Mouse (Mus musculus): ENCODE measurements around the gene Npr3. TPM values are rescaled to one million over a fixed set of nuclear protein-coding genes. Genes with fewer than 3 reads are reported as not detected.

Npr3 gene
- polyA plus RNA-seq, 1 experiment from 2014 or later, result 12.0 TPM

DNA sequence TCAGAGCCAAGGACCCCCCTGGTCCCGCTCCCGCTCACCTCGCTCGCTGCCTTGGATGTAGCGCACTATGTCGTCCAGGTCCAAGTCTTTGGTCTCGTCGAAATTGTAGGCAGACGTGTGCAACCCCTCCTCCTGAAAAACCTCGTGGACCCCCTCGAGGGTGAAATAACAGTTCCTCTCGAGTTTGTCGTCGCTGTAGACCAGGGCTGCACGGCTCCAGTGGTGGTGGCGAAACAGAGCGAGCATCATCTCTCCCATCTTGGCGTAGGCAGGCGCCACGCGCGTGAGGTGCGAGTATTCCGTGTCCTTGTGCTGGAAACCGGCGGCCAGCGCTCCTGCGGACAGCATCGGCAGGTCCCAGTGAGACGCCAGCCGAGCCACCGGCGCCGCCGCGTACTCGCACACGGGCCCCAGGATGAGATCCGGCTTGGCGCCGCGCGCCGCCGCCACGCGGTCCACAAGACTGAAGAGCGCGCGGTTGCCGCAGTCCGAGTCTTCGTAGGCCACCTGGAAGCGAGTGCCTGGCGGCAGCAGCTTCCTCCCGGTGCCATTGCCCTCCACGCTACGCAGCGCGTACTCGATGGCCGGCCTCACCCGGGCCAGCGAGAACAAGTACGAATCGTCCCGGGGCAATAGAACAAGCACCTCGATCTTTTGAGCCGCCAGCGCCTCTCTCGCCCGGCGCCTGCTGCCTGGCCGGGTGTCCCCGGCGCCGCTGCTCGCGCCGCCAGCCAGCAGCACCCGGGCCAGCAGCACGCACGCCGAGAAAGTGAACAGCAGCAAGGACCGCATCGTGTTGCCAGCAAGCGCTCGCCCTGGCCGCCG, 2.0 kb downstream of the Npr3 start:
- no peak for DNase-seq (ENCODE audit: low spot score)
- under 1% methylated on average over 90 of the region's 90 CpGs for WGBS
- Histone ChIP-seq H3K4me1 (peaks cover 23% of the 10 kb centered on the region), H3K27me3 (ENCODE audit: insufficient read depth, poor library complexity, severe bottlenecking) (peaks cover 9% of the 10 kb centered on the region; the same call in 1 of the 2 replicates), H3K27ac (peak overlapping the region; percentile 87), H3K36me3 (no peaks in the 10 kb centered on the region), H3K9me3 (no peaks in the 10 kb centered on the region), H3K4me3 (peak overlapping the region; percentile 73)

DNA sequence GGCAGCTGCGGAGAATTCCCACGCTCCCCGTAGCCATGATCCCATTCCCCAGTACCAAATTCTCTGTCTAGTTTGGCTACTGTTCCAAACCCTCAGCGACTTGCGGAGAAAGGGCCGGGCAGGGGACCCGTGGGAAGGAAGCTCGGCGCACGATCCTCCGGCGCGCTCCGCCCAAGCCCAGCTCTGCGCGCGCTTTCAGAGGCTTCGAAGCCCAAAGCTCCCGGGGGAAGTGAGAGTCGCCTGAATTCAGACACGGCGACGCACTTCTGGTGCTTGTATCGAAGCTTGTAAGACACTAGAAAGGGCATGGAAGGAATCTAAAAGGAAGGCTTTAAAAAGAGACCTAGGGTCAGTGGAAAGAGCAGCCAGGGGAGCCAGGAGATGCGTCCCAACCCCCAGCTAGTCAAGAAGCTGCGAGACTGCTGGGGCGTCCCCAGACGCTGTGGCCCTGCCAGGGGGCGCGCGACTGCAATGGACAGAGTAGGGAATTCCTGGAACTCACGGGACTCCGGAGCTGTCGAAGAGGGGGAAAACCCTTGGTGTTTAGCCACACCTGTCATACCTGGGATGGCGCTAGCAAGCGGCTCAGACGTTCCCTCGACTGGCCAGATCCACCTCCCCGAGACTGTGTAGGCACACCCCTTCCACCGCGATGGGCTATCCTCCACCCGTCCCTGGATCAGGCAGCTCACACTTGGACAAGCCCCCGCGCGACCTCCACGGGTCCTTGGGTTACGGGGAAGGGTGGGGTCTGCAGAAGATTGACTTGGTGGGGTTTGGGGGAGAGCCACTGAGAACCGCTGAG, 2.8 kb downstream of the Npr3 start:
- peak overlapping the region; percentile 87 for H3K27ac ChIP-seq
- H3K4me3 ChIP-seq, result peak overlapping the region; percentile 73
- peaks cover 23% of the 10 kb centered on the region for H3K4me1 ChIP-seq
- WGBS, result under 1% methylated on average over 48 of the region's 48 CpGs
- peak; percentile 82 for DNase-seq (ENCODE audit: low spot score)
- no peaks in the 10 kb centered on the region for H3K9me3 ChIP-seq
- H3K36me3 ChIP-seq, result no peaks in the 10 kb centered on the region
- H3K27me3 ChIP-seq (ENCODE audit: insufficient read depth, poor library complexity, severe bottlenecking), result peaks cover 9% of the 10 kb centered on the region; the same call in 1 of the 2 replicates

DNA sequence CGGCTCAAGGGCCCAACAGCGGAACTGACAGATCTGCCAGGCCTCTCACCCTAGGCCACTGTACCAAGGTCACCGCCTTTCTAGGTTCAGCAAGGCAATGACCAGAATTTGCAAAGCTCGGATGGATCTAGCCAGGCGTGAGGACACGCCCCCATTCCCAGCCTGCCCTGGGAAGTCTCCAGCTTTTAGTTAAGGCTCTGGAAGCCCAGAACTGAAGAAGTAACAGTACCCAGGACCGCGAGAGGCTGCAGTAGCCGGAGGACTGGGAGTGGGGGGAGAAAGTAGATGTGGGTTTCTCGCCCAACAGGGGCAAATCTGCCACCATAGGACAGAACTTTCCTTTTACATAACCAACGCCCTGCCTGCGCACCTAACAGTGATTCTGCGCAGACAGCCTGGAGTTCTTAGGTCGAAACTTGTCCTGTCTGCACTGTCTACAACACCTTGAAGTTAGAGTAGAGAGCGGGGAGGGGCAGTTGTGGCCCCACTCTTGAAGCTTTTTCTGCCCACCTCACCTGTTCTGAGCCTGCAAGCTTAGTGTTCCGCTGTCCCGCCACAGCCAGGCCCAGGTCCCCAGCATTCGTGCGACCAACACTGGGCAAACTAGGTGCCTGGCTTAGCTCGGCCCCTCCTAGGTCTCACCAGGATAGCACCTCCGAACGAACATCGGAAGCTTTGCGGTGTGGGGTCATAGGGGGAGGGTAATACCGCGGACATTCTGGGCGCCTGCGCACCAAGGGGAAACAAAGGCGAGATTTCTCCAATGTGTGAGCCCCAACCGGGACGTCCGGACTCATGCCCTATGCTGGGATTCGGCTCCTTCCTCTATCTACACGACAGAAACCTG, 3.7 kb downstream of the Npr3 start:
- Histone ChIP-seq H3K4me3 (peak overlapping the region; percentile 73), H3K27ac (peak overlapping the region; percentile 87), H3K36me3 (no peaks in the 10 kb centered on the region), H3K9me3 (no peaks in the 10 kb centered on the region), H3K4me1 (peaks cover 22% of the 10 kb centered on the region), H3K27me3 (ENCODE audit: insufficient read depth, poor library complexity, severe bottlenecking) (peaks cover 9% of the 10 kb centered on the region; the same call in 1 of the 2 replicates)
- DNase-seq (ENCODE audit: low spot score), result no peak
- WGBS, result 1% methylated on average over 34 of the region's 34 CpGs

DNA sequence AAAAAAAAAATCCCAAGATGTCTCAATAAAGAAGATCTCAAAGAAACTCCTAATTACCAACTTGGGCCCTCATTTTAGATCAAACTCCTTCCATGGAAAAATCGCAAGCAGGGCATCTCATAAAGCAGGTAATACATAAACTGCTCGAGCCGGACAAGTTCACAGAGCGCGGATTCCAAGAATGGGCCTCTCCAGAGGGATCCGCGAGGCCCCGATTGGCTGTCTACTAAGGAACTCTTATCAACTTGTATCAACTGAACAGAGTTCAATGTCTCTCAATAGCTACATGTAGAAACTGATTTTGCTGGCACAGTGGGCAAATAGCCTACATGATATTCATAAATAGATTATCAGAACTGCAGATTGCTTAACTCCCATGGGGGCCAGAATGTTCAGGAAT, 9.5 kb downstream of the Npr3 start:
- DNase-seq (ENCODE audit: low spot score), result no peak
- Histone ChIP-seq H3K27me3 (ENCODE audit: insufficient read depth, poor library complexity, severe bottlenecking) (no peaks in the 10 kb centered on the region), H3K4me1 (no peaks in the 10 kb centered on the region), H3K9me3 (no peaks in the 10 kb centered on the region), H3K36me3 (peaks cover 11% of the 10 kb centered on the region; the same call in 1 of the 2 replicates), H3K27ac (no peak overlapping the region), H3K4me3 (no peak overlapping the region)
- WGBS, result 88% methylated on average over 8 of the region's 8 CpGs

DNA sequence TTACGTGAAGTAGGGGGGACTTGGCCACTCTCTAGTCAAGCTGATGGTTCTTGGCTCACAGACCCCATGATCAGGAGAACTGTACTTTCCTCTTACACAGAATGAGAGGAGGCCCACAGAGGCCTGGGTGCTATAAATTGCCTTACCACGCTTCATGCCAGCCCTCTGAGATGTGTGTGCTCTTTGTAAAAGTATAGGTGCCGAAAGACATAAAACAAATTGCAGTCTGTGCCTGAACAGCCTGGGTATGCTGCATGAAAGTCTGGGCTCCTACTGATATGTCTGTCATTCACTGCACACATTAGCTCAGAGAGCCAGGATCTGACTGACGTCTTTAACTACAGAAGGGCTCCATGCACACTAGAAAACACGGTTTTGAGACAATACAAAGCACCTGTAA, 9.9 kb downstream of the Npr3 start:
- Histone ChIP-seq H3K4me3 (no peak overlapping the region), H3K27me3 (ENCODE audit: insufficient read depth, poor library complexity, severe bottlenecking) (no peaks in the 10 kb centered on the region), H3K9me3 (no peaks in the 10 kb centered on the region), H3K27ac (no peak overlapping the region), H3K4me1 (no peaks in the 10 kb centered on the region), H3K36me3 (peaks cover 11% of the 10 kb centered on the region; the same call in 1 of the 2 replicates)
- 46% methylated on average over 5 of the region's 5 CpGs for WGBS
- no peak for DNase-seq (ENCODE audit: low spot score)

DNA sequence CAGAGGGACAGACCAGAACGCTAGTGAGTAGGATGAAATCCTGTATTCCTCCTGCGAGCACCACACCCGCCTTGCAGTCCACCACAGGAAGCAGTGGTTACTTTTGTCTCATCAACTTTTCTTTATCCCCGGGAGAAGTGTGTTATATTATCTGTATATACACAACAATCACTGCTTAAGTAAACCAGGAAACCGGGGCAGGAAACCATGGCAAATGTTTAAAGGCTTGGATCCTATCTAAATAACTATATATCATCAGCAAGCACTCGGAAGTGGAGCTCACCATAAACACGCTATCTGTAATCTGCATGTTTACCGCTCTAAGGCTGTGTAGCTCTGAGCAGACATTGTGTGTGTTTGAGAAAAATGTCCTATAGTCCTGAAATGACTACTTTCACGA, 13.1 kb downstream of the Npr3 start:
- Histone ChIP-seq H3K27me3 (ENCODE audit: insufficient read depth, poor library complexity, severe bottlenecking) (no peaks in the 10 kb centered on the region), H3K4me1 (no peaks in the 10 kb centered on the region), H3K27ac (no peak overlapping the region), H3K36me3 (peaks cover 18% of the 10 kb centered on the region; the same call in 1 of the 2 replicates), H3K4me3 (no peak overlapping the region), H3K9me3 (no peaks in the 10 kb centered on the region)
- WGBS, result 65% methylated on average over 9 of the region's 9 CpGs
- DNase-seq (ENCODE audit: low spot score), result no peak

DNA sequence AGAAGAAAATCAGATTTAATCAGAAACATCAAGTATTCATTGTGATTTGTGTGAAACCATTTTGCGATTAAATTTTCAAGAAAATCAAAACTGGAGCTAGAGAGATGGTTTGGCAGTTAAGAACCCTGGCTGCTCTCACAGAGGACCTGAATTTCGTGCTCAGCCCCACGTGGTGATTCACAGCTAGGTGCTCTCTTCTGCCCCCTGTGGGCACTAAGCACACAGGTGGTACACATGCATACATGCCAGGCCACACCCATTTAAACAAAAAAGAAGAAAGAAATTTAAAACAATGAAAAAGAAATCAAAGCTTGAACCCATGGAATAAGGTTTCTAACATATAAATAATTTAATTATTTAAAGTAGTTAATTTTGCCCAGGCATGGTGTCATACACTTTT, 15.7 kb downstream of the Npr3 start:
- Histone ChIP-seq H3K9me3 (no peaks in the 10 kb centered on the region), H3K4me3 (no peak overlapping the region), H3K4me1 (no peaks in the 10 kb centered on the region), H3K36me3 (peaks cover 18% of the 10 kb centered on the region; the same call in 1 of the 2 replicates), H3K27ac (no peak overlapping the region), H3K27me3 (ENCODE audit: insufficient read depth, poor library complexity, severe bottlenecking) (no peaks in the 10 kb centered on the region)
- WGBS, result 61% methylated on average over 3 of the region's 3 CpGs
- DNase-seq (ENCODE audit: low spot score), result no peak

DNA sequence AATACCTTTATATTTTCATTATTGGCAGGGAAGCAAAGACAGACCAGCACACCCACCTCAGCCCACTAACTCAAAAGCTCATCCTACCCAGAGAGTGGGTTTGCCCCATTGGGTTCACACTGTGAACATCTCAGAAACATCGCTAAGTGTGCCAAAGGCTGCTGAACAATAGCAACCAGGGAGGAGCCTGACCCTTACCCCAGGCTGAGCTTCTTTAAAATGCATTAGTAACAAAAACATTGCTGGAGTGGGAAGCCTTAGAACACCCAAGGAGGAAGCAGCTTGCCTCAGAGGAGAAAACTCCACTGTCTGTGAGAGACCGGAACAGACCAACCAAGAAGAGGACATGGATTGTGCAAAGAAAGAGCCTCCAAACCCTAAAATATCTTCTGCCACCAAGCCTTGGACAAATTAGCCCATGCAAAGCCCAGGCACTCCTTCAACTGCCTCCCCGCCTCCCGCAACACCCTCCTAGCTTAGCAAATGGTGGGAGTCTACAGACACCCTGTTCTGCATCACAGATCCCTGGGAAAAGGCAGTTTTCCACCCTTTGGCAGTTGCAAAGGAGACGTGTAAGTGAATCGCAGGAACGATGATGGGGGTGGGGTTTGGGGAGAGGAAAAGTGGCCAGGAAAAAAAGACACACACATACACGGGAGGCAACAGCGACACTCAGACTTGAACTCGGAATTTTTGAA, 24.4 kb downstream of the Npr3 start:
- Histone ChIP-seq H3K9me3 (no peaks in the 10 kb centered on the region), H3K27ac (no peak overlapping the region), H3K27me3 (ENCODE audit: insufficient read depth, poor library complexity, severe bottlenecking) (no peaks in the 10 kb centered on the region), H3K36me3 (peaks cover 43% of the 10 kb centered on the region), H3K4me1 (no peaks in the 10 kb centered on the region), H3K4me3 (no peak overlapping the region)
- DNase-seq (ENCODE audit: low spot score), result no peak
- whole genome bisulfite sequencing, result 65% methylated on average over 10 of the region's 10 CpGs

DNA sequence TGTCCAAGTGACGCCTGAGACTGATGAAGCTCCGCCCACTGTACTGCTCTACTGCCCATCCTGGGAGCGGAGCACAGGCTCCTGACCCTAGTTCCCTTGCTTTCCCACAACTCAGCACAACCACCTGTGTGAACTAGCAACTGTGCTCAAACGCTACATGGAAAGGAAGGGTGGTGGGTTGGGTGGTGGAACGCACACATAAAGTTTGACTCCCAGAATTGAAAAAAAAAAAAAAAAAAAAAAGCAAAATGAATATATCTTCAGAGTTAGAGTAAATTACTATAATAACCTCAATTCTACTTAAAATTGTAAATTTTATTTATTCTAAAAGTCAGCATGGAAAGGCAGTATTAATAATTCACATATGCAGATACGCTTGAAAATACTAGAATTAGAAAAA, 25.3 kb downstream of the Npr3 start:
- Histone ChIP-seq H3K4me3 (no peak overlapping the region), H3K36me3 (peaks cover 44% of the 10 kb centered on the region), H3K27ac (no peak overlapping the region), H3K27me3 (ENCODE audit: insufficient read depth, poor library complexity, severe bottlenecking) (no peaks in the 10 kb centered on the region), H3K9me3 (no peaks in the 10 kb centered on the region), H3K4me1 (no peaks in the 10 kb centered on the region)
- no peak for DNase-seq (ENCODE audit: low spot score)
- WGBS, result 89% methylated on average over 6 of the region's 6 CpGs

DNA sequence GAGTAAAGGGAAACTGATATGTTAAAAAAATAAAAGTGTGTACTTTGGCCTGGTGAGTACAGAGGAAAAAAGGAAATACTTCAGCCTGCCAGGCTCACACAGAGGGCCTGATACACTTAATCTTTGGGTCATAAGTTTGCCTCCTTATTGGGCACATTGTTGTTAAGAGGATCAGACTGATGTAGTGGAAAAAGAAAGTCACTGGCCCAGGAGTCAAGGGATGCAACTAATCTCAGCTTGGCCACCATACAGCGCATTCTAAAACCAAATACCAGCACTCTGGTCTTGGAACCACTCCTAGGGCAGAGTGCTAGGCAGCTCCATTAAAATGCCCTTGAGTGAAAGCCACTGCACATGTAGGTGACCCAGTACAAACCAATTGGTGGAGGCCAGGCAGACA, 28.8 kb downstream of the Npr3 start:
- WGBS, result 74% methylated on average over 1 of the region's 1 CpGs
- DNase-seq (ENCODE audit: low spot score), result no peak
- Histone ChIP-seq H3K4me3 (no peak overlapping the region), H3K36me3 (peaks cover 47% of the 10 kb centered on the region), H3K9me3 (no peaks in the 10 kb centered on the region), H3K27ac (no peak overlapping the region), H3K4me1 (no peaks in the 10 kb centered on the region), H3K27me3 (ENCODE audit: insufficient read depth, poor library complexity, severe bottlenecking) (no peaks in the 10 kb centered on the region)

DNA sequence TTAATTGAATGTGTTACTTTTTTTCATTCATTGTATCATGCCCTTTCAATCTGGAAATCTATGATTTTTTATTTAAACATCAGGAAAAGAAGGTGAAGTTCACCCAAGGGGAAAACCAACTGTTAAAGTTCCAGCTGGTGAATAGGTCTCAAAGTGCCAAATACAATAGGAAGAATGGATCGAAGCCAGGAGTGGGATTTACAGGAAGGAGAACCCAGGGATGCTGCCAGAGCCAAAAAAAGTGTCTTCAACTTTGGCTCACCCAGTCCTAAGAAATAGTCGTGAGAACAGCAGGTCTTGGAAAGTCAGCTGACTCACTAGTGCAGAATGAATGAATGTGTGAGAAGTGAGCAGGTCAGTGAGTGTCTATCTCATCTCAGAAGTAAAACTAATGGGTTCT, 29.8 kb downstream of the Npr3 start:
- Histone ChIP-seq H3K36me3 (peaks cover 41% of the 10 kb centered on the region), H3K9me3 (no peaks in the 10 kb centered on the region), H3K27ac (no peak overlapping the region), H3K27me3 (ENCODE audit: insufficient read depth, poor library complexity, severe bottlenecking) (no peaks in the 10 kb centered on the region), H3K4me3 (no peak overlapping the region), H3K4me1 (no peaks in the 10 kb centered on the region)
- no peak for DNase-seq (ENCODE audit: low spot score)
- WGBS, result 62% methylated on average over 2 of the region's 2 CpGs

DNA sequence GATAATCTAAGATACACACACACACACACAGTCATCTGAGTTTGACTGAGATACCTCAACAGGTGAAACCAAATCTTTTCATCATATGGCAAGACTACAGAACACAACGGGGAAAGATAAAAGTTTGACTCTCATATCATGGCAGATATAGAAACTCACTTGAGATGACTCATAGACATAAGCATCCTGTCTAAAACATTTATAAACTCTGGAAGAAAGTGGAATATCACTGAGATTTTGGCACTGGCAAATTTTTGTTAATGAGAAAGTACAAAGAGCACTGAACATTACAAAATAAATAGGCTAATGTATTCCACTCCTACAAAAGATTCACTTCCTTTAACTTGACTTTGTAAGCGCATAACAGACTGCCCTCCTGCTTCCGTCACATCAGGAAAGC, 40.2 kb downstream of the Npr3 start:
- no peak overlapping the region for H3K4me3 ChIP-seq
- H3K27ac ChIP-seq, result no peak overlapping the region
- DNase-seq (ENCODE audit: low spot score), result no peak
- 85% methylated on average over 3 of the region's 3 CpGs for WGBS
- H3K9me3 ChIP-seq, result no peaks in the 10 kb centered on the region
- no peaks in the 10 kb centered on the region for H3K27me3 ChIP-seq (ENCODE audit: insufficient read depth, poor library complexity, severe bottlenecking)
- 0 out of 2 replicates have a peak, but pooled peaks cover 3% of the 10 kb centered on the region for H3K4me1 ChIP-seq
- peaks cover 7% of the 10 kb centered on the region; the same call in 1 of the 2 replicates for H3K36me3 ChIP-seq
